Mouse (Mus musculus) limb, embryonic 10.5 days (tissue): ENCODE results near the gene Bcl11b. TPM values are rescaled to one million over a fixed set of nuclear protein-coding genes. Genes with fewer than 3 reads are reported as not detected.
A peak's percentile ranks its signal among the peaks of the same experiment; 100 is the strongest.

Experiments
- DNase-seq: peaks from one replicate; pipeline ENCODE4 v3.0.0-alpha.2; 2017; ENCODE audit warnings: low spot score
- H3K27ac ChIP-seq: fragments of 300-500 bp; sonication (generic); 2 replicates; pipeline ENCODE4 v1.5.1; 2016; ENCODE audit warnings: mild to moderate bottlenecking
- H3K27me3 ChIP-seq: fragments of 300-500 bp; sonication (generic); 2 replicates; pipeline ENCODE4 v1.6.1; 2016; ENCODE audit warnings: low read depth, mild to moderate bottlenecking; ENCODE audit not compliant: poor library complexity, severe bottlenecking
- H3K36me3 ChIP-seq: fragments of 300-500 bp; sonication (generic); 2 replicates; pipeline ENCODE4 v1.6.1; 2016; ENCODE audit warnings: mild to moderate bottlenecking, moderate library complexity
- H3K4me1 ChIP-seq: fragments of 300-500 bp; sonication (generic); 2 replicates; pipeline ENCODE4 v1.6.1; 2016
- H3K4me3 ChIP-seq: fragments of 300-500 bp; sonication (generic); 2 replicates; pipeline ENCODE4 v1.5.1; 2016; ENCODE audit warnings: mild to moderate bottlenecking, moderate library complexity
- H3K9me3 ChIP-seq: fragments of 300-500 bp; sonication (generic); replicated peaks from 2 replicates; pipeline ENCODE4 v1.6.1; 2016; ENCODE audit warnings: mild to moderate bottlenecking
- WGBS: fragments of 180-500 bp; shearing (Covaris S2); methylation state at CpG from one replicate; pipeline ENCODE4 v1.1.7; 2016; 5-methylcytosine and 5-hydroxymethylcytosine counted together
- polyA plus RNA-seq: library from polyadenylated mRNA; unstranded; fragments of >200 nt; fragmentation: Nextera tagmentation; extraction: Ambion mirVana; gene quantifications from 2 replicates; pipeline ENCODE4 v1.2.1, GENCODE M21; 2016

Bcl11b gene
- polyA plus RNA-seq, 1 experiment from 2014 or later: 7.8 TPM

DNA sequence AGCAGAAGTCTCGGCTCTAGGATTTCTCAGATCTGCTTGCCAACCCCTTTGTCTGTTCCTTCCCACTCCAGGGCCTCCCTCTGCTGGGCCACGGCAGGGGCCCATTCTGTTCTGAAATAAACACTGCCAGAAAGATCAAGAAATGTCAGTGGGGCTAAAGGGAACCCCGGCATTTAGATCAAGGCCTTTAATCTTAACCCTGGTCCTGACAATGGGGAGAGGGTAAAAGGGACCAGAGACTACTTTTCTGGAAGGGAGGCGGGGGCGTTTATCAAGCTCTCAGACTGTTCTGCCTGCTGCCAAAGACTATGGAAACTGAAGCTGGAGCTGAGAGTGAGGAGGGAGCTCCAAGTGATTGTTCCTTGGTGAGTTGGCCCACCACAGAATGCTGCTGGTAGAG is 114.8 kb downstream of the Bcl11b start:
- DNase-seq: no peak
- no peak overlapping the region for H3K4me3 ChIP-seq
- 57% methylated on average over 5 of the region's 5 CpGs for WGBS
- H3K27ac ChIP-seq: peak overlapping the region; percentile 75
- H3K27me3 ChIP-seq: no peaks in the 10 kb centered on the region
- H3K9me3 ChIP-seq: no peaks in the 10 kb centered on the region
- H3K4me1 ChIP-seq: peaks cover 53% of the 10 kb centered on the region
- H3K36me3 ChIP-seq: no peaks in the 10 kb centered on the region

DNA sequence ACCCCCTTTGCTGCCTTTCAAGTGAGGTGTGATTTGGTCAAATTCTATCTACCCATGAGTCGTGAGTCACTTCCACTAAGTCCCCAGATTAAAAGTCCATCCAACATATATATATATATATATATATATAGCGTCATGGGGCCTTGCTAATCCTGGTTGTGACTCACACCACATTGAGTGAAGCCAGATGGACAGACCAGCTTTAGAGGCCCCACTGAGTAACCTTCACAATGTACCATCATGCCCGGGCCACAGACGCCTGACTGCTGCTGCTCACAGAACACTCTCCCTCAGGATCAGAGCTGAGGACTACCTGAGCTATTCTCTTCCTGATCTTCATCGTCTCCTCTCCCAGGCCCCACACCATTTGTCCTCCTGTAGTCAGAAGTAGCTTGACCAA is 115.4 kb downstream of the Bcl11b start:
- no peaks in the 10 kb centered on the region for H3K27me3 ChIP-seq
- DNase-seq: no peak
- peak overlapping the region; percentile 75 for H3K27ac ChIP-seq
- H3K9me3 ChIP-seq: no peaks in the 10 kb centered on the region
- no peak overlapping the region for H3K4me3 ChIP-seq
- H3K4me1 ChIP-seq: peaks cover 56% of the 10 kb centered on the region
- whole genome bisulfite sequencing: 69% methylated on average over 5 of the region's 5 CpGs
- no peaks in the 10 kb centered on the region for H3K36me3 ChIP-seq

DNA sequence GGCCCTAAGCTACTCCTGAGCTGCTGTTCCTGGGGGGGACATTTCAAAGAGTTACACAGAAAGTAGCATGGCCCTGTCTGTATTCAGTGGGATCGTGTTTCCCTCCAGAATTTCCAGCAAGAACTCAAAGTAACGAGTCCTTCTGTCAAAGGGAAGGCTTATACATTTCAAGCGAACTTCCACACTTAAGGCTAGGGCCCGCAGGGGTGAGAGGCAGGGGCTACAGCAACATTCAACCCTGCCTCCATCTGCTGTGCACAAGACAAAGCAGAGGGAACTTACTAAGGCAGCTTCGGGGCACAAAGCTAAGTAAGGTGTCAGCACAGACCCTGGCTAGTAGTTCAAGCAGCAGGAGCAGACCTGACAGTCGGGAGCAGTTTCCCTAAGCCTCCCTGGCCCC is 115.8 kb downstream of the Bcl11b start:
- H3K4me3 ChIP-seq: no peak overlapping the region
- H3K36me3 ChIP-seq: no peaks in the 10 kb centered on the region
- no peak for DNase-seq
- 63% methylated on average over 6 of the region's 6 CpGs for WGBS
- H3K9me3 ChIP-seq: no peaks in the 10 kb centered on the region
- peaks cover 56% of the 10 kb centered on the region for H3K4me1 ChIP-seq
- no peaks in the 10 kb centered on the region for H3K27me3 ChIP-seq
- peak overlapping the region; percentile 74 for H3K27ac ChIP-seq

DNA sequence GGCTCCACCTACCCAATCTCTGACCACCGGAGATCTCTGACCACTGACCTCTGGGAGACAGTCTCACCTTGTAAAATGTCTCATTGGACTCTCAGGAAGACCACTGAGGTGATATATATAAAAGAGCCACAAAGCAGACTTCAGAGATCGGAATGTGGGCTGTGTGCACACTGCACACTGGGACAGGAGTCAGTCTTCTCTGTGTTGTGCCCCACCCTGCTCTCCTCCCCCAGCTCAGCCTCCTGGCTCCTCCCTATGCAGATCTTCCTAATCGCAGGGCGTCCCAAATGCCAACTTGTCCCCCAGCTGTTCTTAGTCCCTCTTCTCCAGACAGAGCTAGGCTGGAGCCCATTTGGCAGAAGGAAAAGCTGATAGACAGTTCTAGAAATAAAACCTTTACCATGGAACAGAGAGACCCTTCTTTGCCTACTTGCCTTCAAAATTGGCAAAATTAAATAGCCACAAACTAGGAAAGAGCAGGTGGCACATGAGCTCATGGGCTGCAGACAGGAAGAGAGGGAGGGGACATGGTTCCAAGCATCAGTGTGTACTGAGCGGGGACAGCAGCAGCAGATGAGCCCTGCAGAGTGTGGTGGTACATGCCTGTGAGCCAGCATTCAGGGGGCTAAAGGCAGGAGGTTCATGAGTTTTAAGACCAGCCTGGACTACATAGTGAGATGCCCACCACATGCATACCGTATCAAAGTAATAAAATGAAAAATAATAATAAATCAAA is 118.9 kb downstream of the Bcl11b start:
- 58% methylated on average over 6 of the region's 6 CpGs for WGBS
- Histone ChIP-seq H3K4me1 (peaks cover 64% of the 10 kb centered on the region), H3K27me3 (no peaks in the 10 kb centered on the region), H3K4me3 (no peak overlapping the region), H3K9me3 (no peaks in the 10 kb centered on the region), H3K36me3 (no peaks in the 10 kb centered on the region), H3K27ac (no peak overlapping the region)
- DNase-seq: no peak

DNA sequence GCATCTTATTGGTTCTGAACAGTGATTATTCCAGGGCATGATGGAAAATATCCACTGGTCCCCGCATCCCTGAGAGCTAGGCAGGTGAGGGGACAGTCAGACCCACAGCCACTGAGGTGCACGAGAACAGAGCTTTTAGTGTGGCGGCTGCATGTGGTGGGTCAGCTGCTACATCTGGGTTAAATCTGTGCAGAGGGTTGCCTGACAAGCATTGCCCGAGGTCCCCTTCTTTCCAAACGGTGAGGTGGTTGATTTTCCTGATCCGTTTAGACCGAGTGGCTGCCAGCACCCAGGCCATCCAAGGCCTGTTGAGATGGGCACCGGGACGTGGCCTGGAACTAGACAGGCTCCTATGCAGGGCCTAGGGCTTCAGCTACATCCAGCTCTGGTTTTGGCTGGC is 121.7 kb downstream of the Bcl11b start:
- H3K36me3 ChIP-seq: no peaks in the 10 kb centered on the region
- H3K4me1 ChIP-seq: peaks cover 44% of the 10 kb centered on the region
- H3K27ac ChIP-seq: peak overlapping the region; percentile 70; the same call in 1 of the 2 replicates
- no peak for DNase-seq
- H3K9me3 ChIP-seq: no peaks in the 10 kb centered on the region
- no peaks in the 10 kb centered on the region for H3K27me3 ChIP-seq
- WGBS: 64% methylated on average over 9 of the region's 9 CpGs
- H3K4me3 ChIP-seq: no peak overlapping the region

DNA sequence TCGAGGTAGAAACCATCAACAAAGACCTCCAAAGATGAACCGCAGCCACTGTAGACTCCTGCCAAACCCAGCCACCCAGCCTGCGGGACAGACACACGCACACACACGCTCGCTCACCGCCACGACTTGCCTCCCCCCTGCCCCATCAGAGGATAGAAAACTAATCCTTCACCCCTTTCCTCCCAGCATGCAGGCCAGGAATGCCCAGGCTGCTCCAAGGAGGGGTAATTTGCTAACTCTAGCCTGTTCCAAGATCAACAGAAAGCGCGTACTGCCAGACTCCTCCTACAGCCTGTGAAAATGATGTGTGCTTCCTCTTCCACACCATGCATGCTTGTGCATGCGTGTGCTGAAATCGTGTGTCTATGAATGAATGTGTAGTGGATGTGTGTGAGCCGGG is 122.7 kb downstream of the Bcl11b start:
- no peak overlapping the region for H3K4me3 ChIP-seq
- 86% methylated on average over 13 of the region's 13 CpGs for WGBS
- DNase-seq: no peak
- H3K4me1 ChIP-seq: peaks cover 47% of the 10 kb centered on the region
- no peaks in the 10 kb centered on the region for H3K9me3 ChIP-seq
- no peaks in the 10 kb centered on the region for H3K27me3 ChIP-seq
- H3K27ac ChIP-seq: peak overlapping the region; percentile 70
- no peaks in the 10 kb centered on the region for H3K36me3 ChIP-seq

DNA sequence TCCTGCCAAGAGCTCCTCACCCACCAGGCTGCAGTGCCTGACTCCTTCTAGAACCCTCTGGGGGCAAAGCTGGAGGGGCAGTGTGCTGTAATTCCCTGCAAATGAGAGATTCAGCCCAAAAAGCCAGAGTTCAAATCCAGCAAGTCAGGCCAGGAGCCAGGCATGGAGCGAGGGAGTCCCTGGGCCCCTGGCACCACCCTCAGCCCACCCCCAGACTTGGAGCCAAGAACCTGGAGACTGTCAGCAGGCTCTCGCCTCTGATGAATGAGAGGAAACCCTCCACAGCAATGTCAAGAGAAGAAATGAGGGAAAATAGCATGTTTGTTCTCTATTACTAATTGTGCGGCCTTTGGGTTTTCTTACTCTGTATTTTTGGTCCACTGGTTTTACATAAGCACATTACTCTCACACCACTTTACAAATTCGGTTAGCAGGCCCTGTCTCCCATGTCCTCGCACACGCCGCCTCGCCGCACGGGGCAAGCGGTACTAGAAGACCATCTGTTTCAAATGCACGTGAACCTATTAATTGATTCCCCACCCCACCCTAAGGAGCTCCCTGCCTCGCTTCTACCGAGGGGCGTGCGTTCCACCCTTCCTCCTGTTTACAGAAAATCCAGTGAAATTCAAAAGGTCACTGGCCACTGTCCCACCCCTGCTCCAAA is 124.2 kb downstream of the Bcl11b start:
- DNase-seq: no peak
- Histone ChIP-seq H3K27ac (peak overlapping the region; percentile 19; the same call in 1 of the 2 replicates), H3K9me3 (no peaks in the 10 kb centered on the region), H3K36me3 (no peaks in the 10 kb centered on the region), H3K27me3 (no peaks in the 10 kb centered on the region), H3K4me1 (peaks cover 44% of the 10 kb centered on the region), H3K4me3 (no peak overlapping the region)
- 92% methylated on average over 16 of the region's 16 CpGs for WGBS

DNA sequence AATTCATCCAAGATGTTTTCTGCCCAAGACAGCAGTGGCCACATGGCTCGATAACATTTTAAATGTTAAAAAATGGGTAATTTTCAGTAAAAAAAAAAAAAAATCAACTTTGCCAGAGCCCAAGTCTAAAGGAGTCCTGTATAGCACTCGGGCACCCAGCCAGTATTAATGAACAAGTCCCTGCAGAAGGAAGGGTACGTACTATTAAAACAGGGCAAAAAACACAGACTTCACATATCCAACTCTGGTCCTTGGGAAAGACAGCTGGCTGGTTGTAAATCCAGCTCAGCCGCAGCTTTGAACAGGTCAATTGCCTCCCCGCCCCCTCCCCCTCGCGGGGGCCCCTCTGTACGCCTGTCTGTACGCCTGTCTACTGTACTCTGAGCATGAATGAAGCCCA is 127.2 kb downstream of the Bcl11b start:
- no peak overlapping the region for H3K27ac ChIP-seq
- no peak for DNase-seq

DNA sequence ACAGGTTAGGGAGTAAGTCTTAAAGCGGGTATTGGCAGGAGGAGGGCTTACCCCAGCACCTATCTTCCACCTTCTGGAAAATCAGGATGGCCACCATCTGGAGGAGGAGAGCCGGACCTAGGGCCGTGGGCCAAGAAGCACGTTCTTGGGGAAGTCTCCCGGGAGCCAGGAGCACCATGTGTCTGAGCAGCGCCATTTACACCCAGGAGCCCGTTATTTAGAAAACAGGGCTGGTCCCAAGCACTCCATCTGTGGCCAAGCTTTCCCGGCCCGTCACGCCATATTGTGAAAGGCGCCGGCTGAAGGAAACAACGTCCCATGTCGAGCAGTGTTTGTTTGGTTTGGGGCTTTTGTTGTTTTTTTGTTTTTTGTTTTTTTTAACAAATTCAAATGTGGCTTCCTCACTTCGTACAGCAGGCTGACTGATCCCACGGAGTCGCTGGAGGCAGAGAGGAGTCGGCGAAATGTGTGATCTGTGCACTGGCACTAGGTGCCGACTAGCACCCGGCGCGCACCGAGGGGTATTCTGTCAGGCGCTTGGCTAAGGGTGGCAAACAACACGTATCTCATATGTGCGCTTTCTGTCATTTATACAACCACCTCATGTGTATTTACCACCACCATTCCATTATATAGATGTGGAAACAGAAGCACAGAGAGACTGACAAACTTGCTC is 128.8 kb downstream of the Bcl11b start:
- no peaks in the 10 kb centered on the region for H3K36me3 ChIP-seq
- H3K9me3 ChIP-seq: no peaks in the 10 kb centered on the region
- H3K4me1 ChIP-seq: peaks cover 15% of the 10 kb centered on the region
- 94% methylated on average over 27 of the region's 27 CpGs for whole genome bisulfite sequencing
- DNase-seq: no peak
- H3K27me3 ChIP-seq: no peaks in the 10 kb centered on the region
- no peak overlapping the region for H3K4me3 ChIP-seq
- H3K27ac ChIP-seq: no peak overlapping the region

More for the DNA sequence above, 127.2 kb downstream of the Bcl11b start:
- 68% methylated on average over 9 of the region's 9 CpGs for WGBS
- H3K36me3 ChIP-seq: no peaks in the 10 kb centered on the region
- H3K9me3 ChIP-seq: no peaks in the 10 kb centered on the region
- H3K4me1 ChIP-seq: peaks cover 23% of the 10 kb centered on the region
- no peak overlapping the region for H3K4me3 ChIP-seq
- H3K27me3 ChIP-seq: no peaks in the 10 kb centered on the region

DNA sequence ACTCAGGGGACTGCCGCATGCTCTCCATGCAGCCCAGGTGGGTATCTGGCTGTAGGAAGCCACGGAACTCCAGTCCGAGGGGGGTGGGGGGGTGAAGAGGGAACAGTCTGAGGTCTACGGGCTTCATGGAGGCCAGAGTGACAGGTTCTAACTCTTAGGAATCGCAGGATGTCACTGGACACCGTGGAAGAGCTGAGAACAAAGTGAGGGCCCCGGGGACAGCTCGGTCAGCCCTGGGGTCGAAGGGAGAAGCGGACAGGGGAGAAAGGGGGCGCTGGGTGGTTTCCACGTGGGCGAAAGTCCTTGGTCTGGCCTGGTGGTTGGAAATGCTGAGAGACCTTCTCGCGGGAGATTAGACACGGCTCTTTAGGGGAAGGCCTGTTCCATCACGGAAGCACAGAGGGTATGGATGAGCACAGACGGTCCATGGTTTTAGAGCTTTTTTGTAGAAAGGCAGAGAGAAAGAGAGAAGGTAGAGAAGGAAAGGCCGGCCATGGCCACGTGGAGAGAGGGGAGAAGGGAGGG is 133.8 kb downstream of the Bcl11b start:
- Histone ChIP-seq H3K36me3 (no peaks in the 10 kb centered on the region), H3K27me3 (no peaks in the 10 kb centered on the region), H3K4me3 (no peak overlapping the region), H3K4me1 (no peaks in the 10 kb centered on the region), H3K9me3 (no peaks in the 10 kb centered on the region), H3K27ac (no peak overlapping the region)
- WGBS: 85% methylated on average over 20 of the region's 20 CpGs
- no peak for DNase-seq

DNA sequence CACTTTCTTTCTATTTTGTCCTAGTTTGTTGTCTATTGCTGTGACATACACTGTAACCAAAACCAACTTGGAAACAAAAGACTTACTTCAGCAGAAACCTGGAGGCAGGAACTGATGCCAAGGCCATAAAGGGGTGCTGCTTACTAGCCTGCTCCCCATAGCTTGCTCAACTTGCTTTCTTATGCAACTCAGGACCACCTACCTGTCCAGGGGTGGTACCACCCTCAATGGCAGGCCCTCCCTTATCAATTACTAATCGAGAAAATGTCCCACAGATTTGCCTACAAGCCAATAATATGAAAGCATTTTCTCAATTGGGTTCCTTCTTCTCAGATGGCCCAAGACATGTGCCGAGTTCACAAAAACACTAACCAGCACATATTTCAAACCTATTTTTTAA is 135.1 kb downstream of the Bcl11b start:
- Histone ChIP-seq H3K4me1 (no peaks in the 10 kb centered on the region), H3K36me3 (no peaks in the 10 kb centered on the region), H3K27me3 (no peaks in the 10 kb centered on the region), H3K4me3 (no peak overlapping the region), H3K9me3 (no peaks in the 10 kb centered on the region), H3K27ac (no peak overlapping the region)
- 93% methylated on average over 2 of the region's 2 CpGs for WGBS
- no peak for DNase-seq
